Mouse (Mus musculus): Measurements from ENCODE around the gene Myt1l.

Gene Myt1l

DNA sequence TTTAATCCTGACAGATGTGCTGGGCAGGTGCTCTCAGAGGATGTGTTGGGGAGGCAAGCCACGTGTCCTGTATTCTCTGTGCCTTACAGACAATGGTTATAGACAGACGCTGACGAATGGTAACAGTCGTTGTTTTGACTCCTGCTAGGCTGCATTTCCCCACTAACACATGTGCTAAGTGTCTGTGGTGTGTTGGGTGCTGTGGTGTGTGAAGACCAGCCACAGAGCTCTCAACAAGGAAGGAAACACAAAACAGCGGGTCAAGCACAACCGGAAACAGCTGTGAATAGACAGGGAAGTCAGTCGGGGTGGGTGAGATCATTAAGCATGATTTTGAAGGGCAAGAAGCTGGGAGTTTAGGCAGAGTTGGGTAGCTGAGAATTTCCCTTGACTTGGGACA is 41.1 kb downstream of the Myt1l start:
- DNase-seq (ENCODE audit: low read depth, low spot score) = no peak

DNA sequence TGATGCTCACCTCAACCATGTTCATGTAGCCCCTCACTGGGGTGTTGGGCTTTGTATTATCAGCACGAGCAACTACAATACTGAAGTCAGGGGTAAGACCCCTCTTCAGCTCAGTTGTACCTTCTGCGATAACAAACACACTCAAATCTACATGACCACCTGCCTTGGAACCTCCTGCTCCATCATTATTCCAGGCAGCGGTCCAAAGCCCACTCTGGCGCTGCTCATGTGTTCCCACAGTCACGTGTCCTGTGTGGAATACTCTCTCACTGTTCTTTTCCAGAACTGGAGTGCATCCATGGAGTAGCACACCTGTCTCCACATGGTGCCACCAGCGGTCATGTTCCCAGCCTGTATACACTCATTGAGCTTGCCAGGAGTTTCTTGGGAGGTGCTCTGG is 42.2 kb downstream of the Myt1l start:
- no peak for DNase-seq (ENCODE audit: low read depth, low spot score)

DNA sequence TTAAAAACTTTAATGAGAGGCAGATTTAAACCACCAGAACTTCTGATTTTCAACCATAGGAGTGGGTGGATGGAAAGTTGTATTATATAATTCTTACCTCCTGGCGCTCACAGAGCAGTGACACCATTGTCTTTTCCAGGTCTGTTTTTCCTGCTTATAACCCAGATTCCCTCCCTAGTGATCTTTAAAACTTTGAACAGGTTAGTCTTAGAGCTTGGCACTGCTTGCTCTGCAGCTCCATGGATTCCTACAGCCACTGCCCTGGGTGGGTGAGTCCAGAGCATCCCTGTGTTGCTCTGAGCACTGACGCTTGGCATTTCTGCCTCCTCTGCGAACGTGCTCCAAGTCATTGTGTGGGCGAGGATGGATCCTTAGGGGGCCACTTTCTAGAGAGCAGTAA is 43.4 kb downstream of the Myt1l start:
- DNase-seq (ENCODE audit: low read depth, low spot score) = no peak

DNA sequence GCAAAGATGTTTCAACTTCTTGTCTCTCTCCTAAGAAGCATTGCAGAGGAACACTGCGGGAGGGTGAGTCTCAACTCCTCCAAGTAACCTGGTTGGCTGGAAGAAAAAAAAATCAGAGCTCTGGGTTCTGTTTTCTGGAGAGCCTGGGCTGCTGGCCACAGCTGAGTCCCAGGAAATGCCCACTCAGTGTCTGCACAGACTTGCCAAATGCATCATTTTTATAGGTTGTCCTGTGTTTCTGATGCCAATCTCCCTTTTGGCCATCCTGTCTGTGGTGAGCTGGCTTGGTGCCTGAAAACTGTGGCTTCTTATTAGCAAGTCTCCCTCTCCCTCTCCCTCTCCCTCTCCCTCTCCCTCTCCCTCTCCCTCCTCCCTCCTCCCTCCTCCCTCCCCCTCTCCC is 65.6 kb downstream of the Myt1l start:
- no peak for DNase-seq (ENCODE audit: low read depth, low spot score)

DNA sequence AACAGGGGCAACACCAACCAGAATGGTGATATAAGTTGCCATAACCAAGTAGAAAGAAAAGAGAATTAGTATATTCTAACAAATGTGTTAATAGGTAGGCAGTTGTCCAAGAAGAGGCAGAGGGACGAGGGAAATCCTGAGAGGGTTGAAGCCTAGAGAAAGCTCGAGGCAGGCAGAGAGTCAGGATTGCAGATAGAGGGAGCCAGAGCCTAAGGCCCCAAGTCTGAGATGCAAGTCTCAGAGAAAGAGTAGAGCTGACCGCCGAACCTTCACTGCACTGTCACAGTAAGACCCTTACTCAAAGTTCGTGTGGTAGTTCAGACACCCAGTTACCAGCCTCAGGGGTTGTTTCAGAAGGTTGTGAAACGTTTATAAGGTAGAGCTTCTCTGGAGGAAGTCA is 71.7 kb downstream of the Myt1l start:
- no peak for DNase-seq (ENCODE audit: low read depth, low spot score)

DNA sequence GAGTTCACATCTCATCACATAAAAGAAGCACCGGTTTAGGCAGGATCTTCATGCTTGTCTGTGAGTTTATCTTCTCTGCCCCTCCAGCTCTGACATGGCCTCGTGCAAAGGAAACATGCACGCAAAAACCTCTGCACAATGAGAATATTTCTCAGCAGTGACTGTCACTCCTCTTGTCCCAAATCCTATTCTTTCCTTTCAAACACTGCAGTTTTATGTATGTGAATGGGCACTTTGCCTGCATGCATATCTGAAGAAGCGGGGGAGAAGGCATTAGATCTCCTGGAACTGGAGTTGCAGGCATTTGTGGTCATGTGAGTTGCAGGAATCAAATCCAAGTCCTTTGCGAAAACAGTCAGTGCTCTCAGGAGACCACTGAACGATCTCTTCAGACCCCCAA is 73.0 kb downstream of the Myt1l start:
- DNase-seq (ENCODE audit: low read depth, low spot score) = no peak

DNA sequence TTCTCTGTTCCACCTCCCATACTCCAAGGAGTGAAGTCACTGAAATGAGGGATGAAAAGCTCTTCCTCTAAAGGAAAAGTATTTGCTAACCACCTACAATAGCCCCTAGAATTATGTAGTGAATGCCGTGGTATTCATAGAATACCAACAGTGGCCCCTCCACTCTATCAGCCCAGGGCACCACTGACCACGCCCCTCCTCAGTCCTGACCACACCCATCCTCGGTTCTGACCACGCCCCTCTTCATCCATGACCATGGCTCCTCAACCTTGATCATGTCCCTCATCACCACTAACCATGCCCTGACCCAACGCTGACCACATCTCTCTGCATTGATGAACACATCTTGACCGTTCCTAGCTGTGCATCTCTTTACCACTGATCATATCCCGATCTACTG is 76.5 kb downstream of the Myt1l start:
- no peak for DNase-seq (ENCODE audit: low read depth, low spot score)

DNA sequence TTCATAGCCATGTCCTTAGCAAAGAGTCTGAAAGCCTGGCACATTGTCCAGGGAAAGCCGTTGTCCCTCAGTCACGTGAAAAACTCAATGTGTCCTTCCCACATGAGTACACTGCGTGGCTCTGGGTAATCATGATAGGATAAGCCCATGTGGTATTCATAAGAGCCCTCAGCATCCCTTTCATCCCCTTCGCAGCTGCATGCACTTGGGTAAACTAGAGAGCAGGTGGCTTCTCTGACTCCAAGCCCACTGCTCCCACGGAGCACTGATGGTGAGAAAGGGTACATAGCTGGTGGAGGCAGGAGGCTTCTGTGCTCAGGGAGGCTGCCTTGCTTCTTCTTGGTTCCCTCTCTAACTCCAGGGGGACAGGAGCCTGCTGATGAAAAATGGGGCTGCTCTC is 76.9 kb downstream of the Myt1l start:
- no peak for DNase-seq (ENCODE audit: low read depth, low spot score)

DNA sequence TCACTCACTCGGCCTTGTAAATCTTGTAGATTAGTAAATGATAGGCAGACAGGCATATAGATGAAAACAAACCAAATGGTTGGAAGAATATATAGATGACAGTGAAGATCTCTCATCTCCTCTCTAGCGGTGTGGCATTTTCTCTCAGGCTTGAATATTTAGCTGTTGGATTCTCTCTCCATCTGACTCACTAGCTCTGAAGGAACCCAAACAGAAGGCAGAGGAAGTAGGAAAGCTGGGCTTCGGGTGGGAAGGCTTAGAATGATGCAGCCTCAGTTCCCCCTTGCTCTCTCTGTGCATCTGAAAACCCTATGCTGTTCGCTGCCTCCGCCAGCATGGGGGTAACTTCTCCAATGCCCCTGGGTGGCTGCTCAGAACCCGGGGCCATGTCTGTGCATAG is 78.0 kb downstream of the Myt1l start:
- no peak for DNase-seq (ENCODE audit: low read depth, low spot score)

DNA sequence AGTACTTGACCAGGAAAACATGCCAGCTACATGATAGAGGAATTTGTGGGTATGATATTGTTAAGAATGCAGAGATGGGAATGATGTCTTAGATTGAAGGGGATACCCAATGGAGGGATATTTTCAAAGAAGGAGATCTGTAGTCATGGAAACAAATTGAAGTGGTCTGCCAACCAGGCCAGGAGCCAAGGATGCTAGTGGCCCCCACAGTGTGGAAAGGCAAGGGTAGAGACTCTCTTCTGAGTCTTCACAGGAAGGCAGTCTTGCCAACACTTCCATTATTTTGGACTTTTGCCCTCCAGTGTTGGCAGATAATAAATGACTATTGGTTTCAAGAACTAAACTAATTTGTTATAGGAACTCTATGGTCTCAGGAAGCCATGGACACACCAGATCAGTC is 89.6 kb downstream of the Myt1l start:
- no peak for DNase-seq (ENCODE audit: low read depth, low spot score)

DNA sequence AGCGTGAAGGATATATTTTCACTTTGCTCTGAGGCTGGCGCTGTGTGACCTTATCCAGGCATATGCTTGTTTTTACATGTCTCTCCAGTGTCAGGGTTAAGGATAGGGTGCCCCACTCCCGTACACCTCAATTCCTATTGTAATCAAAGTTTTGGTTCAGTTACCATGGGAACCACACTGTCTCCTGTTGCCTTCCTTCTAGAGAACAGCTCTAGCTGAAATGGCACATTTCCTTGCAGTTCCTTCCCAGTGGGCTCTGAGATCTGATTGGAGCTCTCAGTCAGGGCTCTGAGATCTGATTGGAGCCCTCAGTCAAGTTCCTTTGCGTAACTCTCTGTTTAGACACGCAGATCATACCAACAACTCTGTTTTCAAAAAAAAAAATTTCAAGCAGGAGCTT is 93.3 kb downstream of the Myt1l start:
- DNase-seq (ENCODE audit: low read depth, low spot score) = no peak

DNA sequence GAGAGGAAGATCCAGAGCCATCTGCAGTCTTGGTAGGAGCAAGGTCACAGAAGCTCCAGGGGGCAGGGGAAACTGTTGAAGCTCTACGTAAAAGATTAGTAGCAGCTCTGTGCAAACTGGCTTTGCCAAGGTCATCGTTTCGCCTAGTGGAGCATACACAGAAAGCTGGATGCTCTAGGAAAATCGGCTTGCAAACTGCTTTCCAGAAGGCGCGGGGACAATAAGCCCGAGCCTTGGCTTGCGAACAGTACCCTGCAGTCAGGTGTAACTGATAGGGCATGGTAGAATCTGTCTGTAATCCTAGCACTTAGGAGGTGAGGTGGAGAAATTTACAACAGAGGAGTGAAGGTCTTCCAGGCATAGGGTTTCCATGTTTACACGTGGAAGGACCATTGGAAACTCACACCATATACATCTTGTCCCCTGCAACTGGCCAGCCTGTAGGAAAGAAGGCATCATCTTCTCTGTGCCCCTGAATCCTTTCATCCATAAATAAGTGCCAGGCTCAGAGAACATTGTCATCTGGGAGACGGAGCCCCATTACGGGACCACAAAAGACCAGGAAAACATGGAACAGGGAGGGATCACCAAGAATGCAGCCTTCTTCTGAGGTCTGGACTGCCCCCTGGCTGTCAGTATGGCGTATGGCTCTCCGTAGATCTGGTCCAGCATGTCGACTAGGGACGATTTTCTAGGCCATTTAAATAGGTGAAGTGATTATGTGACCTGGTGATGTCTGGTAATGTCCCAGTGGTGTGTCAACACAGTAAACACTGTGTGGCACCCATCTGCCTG is 100.0 kb downstream of the Myt1l start:
- no peak for DNase-seq (ENCODE audit: low read depth, low spot score)

DNA sequence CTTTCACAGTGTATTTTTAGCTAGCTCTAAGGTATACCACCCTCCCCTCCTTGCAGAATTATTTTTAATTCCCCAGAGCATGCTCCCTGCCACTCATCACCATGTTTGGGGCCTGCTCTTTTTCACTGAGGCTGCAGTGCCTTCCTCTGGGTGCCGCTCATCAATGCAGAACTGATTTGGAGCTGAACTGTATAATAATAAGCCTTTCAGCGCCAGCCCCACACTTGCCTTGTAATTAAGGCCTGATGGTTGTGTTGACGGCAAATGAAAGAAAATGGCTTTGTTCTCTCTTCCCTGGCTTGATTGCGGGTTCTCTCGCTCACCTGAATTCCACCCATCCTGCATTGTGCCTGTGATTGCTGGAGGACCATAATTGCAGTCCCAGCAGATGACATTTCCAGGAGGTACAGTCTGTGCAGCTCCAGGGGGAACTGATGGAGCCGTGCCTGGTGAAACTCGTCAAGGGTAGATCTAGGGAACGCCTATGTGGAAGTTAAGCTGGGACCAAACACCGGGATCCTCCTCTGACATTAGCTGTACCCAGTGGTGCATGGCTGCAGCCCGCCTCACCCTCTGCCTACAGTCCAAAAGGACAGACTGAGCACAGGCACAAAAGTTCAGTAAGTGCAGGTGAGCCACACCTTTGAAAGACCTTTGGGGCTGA is 101.8 kb downstream of the Myt1l start:
- DNase-seq (ENCODE audit: low read depth, low spot score) = no peak

DNA sequence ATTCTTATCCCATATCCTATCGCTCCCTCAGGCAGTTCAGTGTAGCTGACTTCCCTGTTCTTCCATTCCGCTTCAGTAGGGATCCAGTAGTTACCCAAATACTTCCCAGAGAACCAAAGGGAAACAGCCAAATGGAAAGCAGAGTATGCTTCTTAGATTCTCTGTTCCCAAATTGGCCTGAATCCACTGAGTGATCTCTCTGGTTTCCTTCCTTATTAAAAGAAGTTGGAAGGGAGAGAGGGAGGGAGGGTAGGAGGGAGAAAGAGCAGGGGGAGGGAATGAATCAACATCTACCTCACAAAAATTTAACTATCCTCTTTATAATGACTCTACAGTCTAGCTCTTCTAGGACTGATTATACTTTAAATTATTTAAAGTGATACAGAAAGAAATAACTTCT is 106.3 kb downstream of the Myt1l start:
- no peak for DNase-seq (ENCODE audit: low read depth, low spot score)

DNA sequence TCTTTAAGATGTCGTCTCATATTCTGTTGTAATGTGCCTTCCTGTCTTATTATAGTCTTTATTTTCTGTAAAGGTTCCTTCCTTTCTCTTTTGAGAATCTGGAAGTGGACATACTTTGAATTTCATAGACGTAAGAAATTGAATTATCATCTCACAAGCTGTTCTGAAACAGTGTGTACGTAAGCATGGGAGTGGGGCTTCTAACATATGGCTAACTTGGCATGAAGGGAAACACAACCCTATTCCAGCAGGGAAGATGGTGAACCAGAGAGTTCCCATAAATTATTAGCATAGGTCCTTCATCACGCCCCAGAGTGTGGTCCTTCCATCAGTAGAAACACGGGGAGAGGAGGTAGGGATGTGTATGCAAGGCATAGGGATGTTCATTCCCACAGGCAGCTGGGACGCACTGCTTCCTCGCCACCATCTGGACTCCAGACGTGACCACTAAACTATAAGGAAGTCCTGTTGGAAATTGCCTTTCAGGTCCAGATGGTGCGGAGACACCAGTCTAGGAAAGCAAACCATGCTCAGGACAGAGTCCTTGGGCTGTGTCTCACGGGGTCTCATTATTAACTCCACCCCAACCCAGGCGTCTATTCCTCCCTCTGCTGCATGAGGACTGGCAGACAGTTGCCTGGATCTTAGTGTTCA is 111.5 kb downstream of the Myt1l start:
- peak; percentile 74 for DNase-seq (ENCODE audit: low read depth, low spot score)

DNA sequence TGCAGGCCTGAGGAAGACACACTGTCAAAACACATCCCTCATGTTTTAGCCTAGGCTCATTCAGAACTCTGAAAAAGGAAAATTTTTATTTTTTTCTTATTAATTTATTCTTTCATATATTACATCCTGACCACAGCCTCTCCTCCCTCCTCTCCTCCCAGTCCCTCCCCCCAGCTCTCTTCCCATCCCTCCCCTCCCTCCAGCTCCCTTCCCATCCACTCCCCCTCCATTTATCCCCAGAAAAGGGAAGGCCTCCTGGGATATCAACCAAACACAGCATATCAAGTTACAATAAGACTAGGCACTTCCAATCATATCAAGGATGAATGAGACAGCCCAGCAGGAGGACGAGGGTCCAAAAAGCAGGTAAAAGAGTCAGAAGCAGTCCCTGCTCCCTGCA is 112.0 kb downstream of the Myt1l start:
- no peak for DNase-seq (ENCODE audit: low read depth, low spot score)

DNA sequence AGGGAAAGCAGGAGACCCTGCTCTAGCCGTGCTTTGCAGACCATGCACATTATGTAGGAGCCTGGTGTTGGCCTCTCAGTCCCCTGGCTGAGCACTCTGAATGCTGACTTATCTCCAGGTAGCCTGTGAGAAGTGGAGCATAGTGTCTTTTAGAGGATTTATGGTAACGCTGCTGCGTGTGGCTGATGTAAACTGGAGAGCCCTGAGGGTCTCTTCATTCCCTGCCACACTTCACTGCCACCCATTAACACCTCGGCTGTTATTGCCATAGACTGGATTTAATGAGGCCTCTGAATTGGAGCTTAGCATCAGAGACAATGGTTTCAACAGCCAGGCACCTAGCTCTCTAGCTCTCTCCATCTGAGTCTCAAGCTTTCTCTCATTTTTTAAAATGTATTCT is 114.7 kb downstream of the Myt1l start:
- DNase-seq (ENCODE audit: low read depth, low spot score) = peak; percentile 70

DNA sequence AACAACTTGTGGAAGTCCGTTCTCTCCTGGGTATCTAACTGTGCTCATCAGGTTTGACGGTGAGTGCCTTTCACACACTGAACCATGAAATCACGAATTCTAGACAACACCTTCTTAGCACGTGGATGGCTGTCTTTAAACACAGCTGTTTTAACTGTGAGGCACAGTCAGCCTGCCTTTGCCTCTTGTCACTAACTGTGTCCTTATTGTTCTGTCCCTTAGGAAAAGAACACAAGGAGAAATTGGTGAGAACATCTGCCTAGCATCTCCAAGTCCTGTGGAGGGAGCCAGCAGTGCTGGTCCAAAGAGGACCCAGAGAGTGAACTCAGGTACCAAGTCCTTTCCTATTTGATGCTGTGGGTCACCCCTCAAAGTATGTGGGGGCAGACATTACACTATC is 115.9 kb downstream of the Myt1l start:
- no peak for DNase-seq (ENCODE audit: low read depth, low spot score)

DNA sequence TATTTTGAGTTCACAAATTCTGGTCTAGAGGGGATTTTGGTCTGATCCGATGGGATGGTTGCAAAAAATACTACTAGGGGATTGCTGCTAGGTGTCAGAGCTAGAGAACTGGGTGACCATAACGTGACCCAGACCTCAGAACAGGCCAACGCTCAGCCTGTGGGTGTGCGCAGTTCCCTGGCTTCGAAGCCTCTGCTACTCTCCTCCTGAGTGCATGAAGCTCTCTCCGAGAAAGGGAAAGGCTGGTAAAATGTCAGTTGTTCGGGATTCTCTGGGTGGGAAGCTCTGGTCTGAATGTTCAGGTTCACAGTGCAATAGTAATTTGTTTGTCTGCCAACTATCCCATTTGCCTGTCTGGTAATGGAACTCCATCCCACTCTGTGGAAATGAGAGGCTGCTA is 116.5 kb downstream of the Myt1l start:
- no peak for DNase-seq (ENCODE audit: low read depth, low spot score)

DNA sequence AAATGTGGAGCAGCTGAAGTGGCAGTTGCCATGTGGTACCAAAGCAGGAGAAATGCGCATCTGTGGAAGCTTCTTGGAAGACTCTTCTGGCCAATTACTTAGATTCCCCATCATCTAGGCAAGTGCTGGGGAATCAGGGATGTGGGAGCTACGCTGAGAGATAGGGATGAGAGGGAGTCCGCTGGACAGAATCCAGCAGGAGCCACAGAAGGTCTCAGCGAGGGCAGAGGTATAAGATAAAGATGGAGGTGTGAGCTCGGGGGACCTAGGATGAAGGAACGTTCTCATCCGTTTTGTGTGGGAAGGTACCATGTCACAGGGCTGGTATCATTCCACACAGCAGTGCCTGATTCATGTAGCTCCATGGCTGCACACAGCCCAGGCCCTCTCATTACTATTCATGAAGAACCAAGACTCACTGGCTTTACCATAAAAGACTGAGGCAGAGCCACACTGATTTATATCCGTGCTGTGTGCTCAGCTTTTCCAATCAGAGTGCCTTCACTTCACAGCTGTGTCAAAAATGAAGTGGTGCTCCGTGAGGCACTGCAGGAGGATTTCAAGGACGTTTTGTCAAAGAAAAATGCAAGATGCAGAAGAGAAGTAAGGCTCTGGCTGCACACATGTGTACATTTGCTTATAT is 121.4 kb downstream of the Myt1l start:
- no peak for DNase-seq (ENCODE audit: low read depth, low spot score)

DNA sequence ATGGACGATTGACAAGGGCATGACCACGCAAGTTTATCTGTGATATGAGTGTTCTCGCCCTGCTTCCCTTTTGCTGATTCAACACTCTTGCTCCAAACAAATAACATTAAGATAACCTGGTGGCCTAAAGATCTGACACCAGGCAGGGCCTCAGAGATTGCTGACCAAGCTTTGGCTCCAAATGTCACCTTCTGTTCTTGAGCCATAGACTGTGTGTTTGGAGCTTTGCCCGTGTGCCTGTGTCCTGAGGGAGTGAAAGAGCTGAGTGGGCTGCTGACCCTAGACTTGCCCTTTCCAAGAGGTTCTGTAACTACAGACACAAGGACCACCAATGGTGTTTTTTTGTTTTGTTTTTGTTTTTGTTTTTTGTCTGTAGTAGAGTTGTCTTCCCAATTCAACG is 124.3 kb downstream of the Myt1l start:
- no peak for DNase-seq (ENCODE audit: low read depth, low spot score)

DNA sequence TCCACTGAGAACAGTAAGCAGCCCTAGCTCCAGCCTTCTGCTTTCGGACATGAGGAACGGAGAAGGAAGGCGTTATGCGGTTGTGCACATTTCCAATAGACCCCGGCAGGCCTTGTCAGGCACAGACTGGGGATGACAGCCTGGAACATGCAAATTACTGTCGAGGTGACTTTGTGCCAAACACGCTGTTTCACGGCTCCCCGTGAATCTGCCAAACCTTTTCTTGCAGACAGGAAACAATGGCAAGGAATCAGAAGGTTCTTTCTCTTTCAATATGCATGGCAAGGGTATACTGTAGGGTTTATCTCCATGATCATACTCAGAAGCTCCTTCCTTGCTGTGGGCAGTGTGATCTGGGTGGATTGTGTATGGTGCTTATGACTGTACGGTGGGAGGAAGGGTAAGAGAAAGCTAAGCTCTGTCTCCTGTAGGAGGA is 127.0 kb downstream of the Myt1l start:
- no peak for DNase-seq (ENCODE audit: low read depth, low spot score)

DNA sequence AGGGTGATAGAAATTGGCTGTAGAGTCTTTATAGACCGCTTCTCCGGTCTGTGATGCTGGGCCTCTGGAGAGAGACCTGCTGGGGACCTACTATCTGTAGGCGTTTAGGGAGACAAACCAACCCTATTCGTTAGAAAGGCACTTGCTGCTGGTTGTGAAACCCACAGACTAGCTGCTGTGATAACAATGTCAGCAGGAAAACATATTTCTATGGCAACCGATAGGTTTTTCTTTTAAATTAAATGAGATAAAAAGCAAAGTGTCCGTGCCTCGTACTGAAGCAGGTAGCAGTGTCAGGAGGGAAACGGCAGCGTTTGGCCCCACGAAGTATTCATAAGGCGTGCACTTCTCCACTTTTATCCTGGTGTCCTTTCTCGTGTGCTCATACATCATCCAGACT is 127.5 kb downstream of the Myt1l start:
- DNase-seq (ENCODE audit: low read depth, low spot score) = no peak

Measured in forelimb bud, embryonic 11.5 days (tissue).